Mouse (Mus musculus): ENCODE measurements at regions not wholly inside any gene's neighbourhood (a gene's known extent, or its start where the extent isn't known, plus 50 kb on each side); places are given as distances from the start of the nearest gene placed in this dataset.

- TF ChIP-seq FLI1 (IDR thresholded peaks at IDR 0.05; ENCODE audit: low read length): no peak
- TF ChIP-seq GATA1 (IDR thresholded peaks at IDR 0.05; ENCODE audit: borderline replicate concordance, low read length): no peak
These were observed 53.3 kb downstream of the Fos start for GRCm38 (mm10) chr12:85527011-85527410.
